Mouse (Mus musculus): ENCODE measurements at regions not wholly inside any gene's neighbourhood (a gene's known extent, or its start where the extent isn't known, plus 50 kb on each side); places are given as distances from the start of the nearest gene placed in this dataset.

GRCm38 (mm10) chr6:141097338-141098122 lies 151.5 kb upstream of the Pde3a start:
- Histone ChIP-seq H3K9ac (no peak overlapping the region), H3K4me3 (no peak overlapping the region), H3K27me3 (no peaks in the 10 kb centered on the region), H3K4me1 (no peaks in the 10 kb centered on the region), H3K4me2 (replicated peaks) (no peak overlapping the region), H3K27ac (no peak overlapping the region), H3K36me3 (no peaks in the 10 kb centered on the region), H3K9me3 (no peaks in the 10 kb centered on the region)
- no peak for ATAC-seq (ENCODE audit: insufficient number of reproducible peaks, insufficient read depth, low FRiP score, low TSS enrichment)
- WGBS = 57% methylated on average over 13 of the region's 13 CpGs

- no peaks in the 10 kb centered on the region for H3K9me3 ChIP-seq
- H3K36me3 ChIP-seq = no peaks in the 10 kb centered on the region
- WGBS = 37% methylated on average over 5 of the region's 5 CpGs
- no peak overlapping the region for H3K4me3 ChIP-seq
- no peak for ATAC-seq (ENCODE audit: insufficient number of reproducible peaks, insufficient read depth, low FRiP score, low TSS enrichment)
- H3K4me1 ChIP-seq = no peaks in the 10 kb centered on the region
- H3K9ac ChIP-seq = no peak overlapping the region
- no peak overlapping the region for H3K4me2 ChIP-seq (replicated peaks)
- H3K27me3 ChIP-seq = no peaks in the 10 kb centered on the region
- H3K27ac ChIP-seq = no peak overlapping the region
Measured at GRCm38 (mm10) chr6:141118287-141118686, 130.8 kb upstream of the Pde3a start.

- Histone ChIP-seq H3K4me2 (replicated peaks) (no peak overlapping the region), H3K9ac (no peak overlapping the region), H3K27ac (no peak overlapping the region), H3K4me3 (no peak overlapping the region), H3K4me1 (no peaks in the 10 kb centered on the region), H3K36me3 (no peaks in the 10 kb centered on the region), H3K9me3 (no peaks in the 10 kb centered on the region), H3K27me3 (no peaks in the 10 kb centered on the region)
- no peak for ATAC-seq (ENCODE audit: insufficient number of reproducible peaks, insufficient read depth, low FRiP score, low TSS enrichment)
- WGBS = 59% methylated on average over 10 of the region's 10 CpGs
Measured at GRCm38 (mm10) chr6:141126614-141127396, 122.3 kb upstream of the Pde3a start.

- H3K9ac ChIP-seq = no peak overlapping the region
- H3K36me3 ChIP-seq = no peaks in the 10 kb centered on the region
- no peak overlapping the region for H3K27ac ChIP-seq
- H3K9me3 ChIP-seq = no peaks in the 10 kb centered on the region
- no peaks in the 10 kb centered on the region for H3K4me1 ChIP-seq
- WGBS = 67% methylated on average over 1 of the region's 1 CpGs
- H3K27me3 ChIP-seq = no peaks in the 10 kb centered on the region
- H3K4me3 ChIP-seq = no peak overlapping the region
- no peak overlapping the region for H3K4me2 ChIP-seq (replicated peaks)
- no peak for ATAC-seq (ENCODE audit: insufficient number of reproducible peaks, insufficient read depth, low FRiP score, low TSS enrichment)
Measured at GRCm38 (mm10) chr6:141129596-141129995, 119.5 kb upstream of the Pde3a start.

GRCm38 (mm10) chr6:141134176-141134575 lies 114.9 kb upstream of the Pde3a start:
- 0 out of 2 replicates have a peak, but pooled peaks have one; percentile 3 for ATAC-seq (ENCODE audit: insufficient number of reproducible peaks, insufficient read depth, low FRiP score, low TSS enrichment)
- no peaks in the 10 kb centered on the region for H3K36me3 ChIP-seq
- no peak overlapping the region for H3K9ac ChIP-seq
- H3K4me1 ChIP-seq = no peaks in the 10 kb centered on the region
- H3K4me2 ChIP-seq (replicated peaks) = no peak overlapping the region
- no peak overlapping the region for H3K4me3 ChIP-seq
- no peaks in the 10 kb centered on the region for H3K9me3 ChIP-seq
- no peaks in the 10 kb centered on the region for H3K27me3 ChIP-seq
- H3K27ac ChIP-seq = no peak overlapping the region
- 44% methylated on average over 6 of the region's 6 CpGs for WGBS

GRCm38 (mm10) chr6:141136664-141137375 lies 112.2 kb upstream of the Pde3a start:
- H3K27ac ChIP-seq = no peak overlapping the region
- 67% methylated on average over 12 of the region's 12 CpGs for WGBS
- no peaks in the 10 kb centered on the region for H3K27me3 ChIP-seq
- no peak overlapping the region for H3K9ac ChIP-seq
- no peaks in the 10 kb centered on the region for H3K4me1 ChIP-seq
- H3K36me3 ChIP-seq = no peaks in the 10 kb centered on the region
- peak; percentile 64; the same call in 1 of the 2 replicates for ATAC-seq (ENCODE audit: insufficient number of reproducible peaks, insufficient read depth, low FRiP score, low TSS enrichment)
- no peaks in the 10 kb centered on the region for H3K9me3 ChIP-seq
- no peak overlapping the region for H3K4me3 ChIP-seq
- H3K4me2 ChIP-seq (replicated peaks) = no peak overlapping the region

GRCm38 (mm10) chr6:141141016-141141415 lies 108.1 kb upstream of the Pde3a start:
- Histone ChIP-seq H3K36me3 (no peaks in the 10 kb centered on the region), H3K27ac (no peak overlapping the region), H3K9ac (no peak overlapping the region), H3K4me2 (replicated peaks) (no peak overlapping the region), H3K27me3 (no peaks in the 10 kb centered on the region), H3K4me3 (no peak overlapping the region), H3K9me3 (no peaks in the 10 kb centered on the region), H3K4me1 (no peaks in the 10 kb centered on the region)
- 91% methylated on average over 22 of the region's 22 CpGs for WGBS
- ATAC-seq (ENCODE audit: insufficient number of reproducible peaks, insufficient read depth, low FRiP score, low TSS enrichment) = no peak

GRCm38 (mm10) chr6:141148417-141149169 lies 100.5 kb upstream of the Pde3a start:
- Histone ChIP-seq H3K9ac (no peak overlapping the region), H3K36me3 (no peaks in the 10 kb centered on the region), H3K27me3 (no peaks in the 10 kb centered on the region), H3K4me1 (no peaks in the 10 kb centered on the region), H3K4me2 (replicated peaks) (no peak overlapping the region), H3K4me3 (no peak overlapping the region), H3K27ac (no peak overlapping the region), H3K9me3 (no peaks in the 10 kb centered on the region)
- WGBS = 76% methylated on average over 5 of the region's 5 CpGs
- no peak for ATAC-seq (ENCODE audit: insufficient number of reproducible peaks, insufficient read depth, low FRiP score, low TSS enrichment)

GRCm38 (mm10) chr6:141149170-141149917 lies 99.7 kb upstream of the Pde3a start:
- Histone ChIP-seq H3K4me3 (no peak overlapping the region), H3K4me2 (replicated peaks) (no peak overlapping the region), H3K9ac (no peak overlapping the region), H3K27ac (no peak overlapping the region), H3K4me1 (no peaks in the 10 kb centered on the region), H3K36me3 (no peaks in the 10 kb centered on the region), H3K27me3 (no peaks in the 10 kb centered on the region), H3K9me3 (no peaks in the 10 kb centered on the region)
- WGBS = 88% methylated on average over 12 of the region's 12 CpGs
- ATAC-seq (ENCODE audit: insufficient number of reproducible peaks, insufficient read depth, low FRiP score, low TSS enrichment) = no peak

GRCm38 (mm10) chr6:141159326-141159725 lies 89.7 kb upstream of the Pde3a start:
- H3K4me3 ChIP-seq = no peak overlapping the region
- no peak overlapping the region for H3K9ac ChIP-seq
- H3K4me1 ChIP-seq = no peaks in the 10 kb centered on the region
- no peak overlapping the region for H3K27ac ChIP-seq
- no peaks in the 10 kb centered on the region for H3K36me3 ChIP-seq
- H3K4me2 ChIP-seq (replicated peaks) = no peak overlapping the region
- no peaks in the 10 kb centered on the region for H3K27me3 ChIP-seq
- 0 out of 2 replicates have a peak, but pooled peaks cover 3% of the 10 kb centered on the region for H3K9me3 ChIP-seq
- WGBS = 68% methylated on average over 5 of the region's 5 CpGs
- no peak for ATAC-seq (ENCODE audit: insufficient number of reproducible peaks, insufficient read depth, low FRiP score, low TSS enrichment)
